Mouse (Mus musculus) Patski (cell line): ENCODE data around the gene Cd59a. TPM values are rescaled to one million over a fixed set of nuclear protein-coding genes. Genes with fewer than 3 reads are reported as not detected.
"Not testable (repeated sequence)": the region's sequence is repeated elsewhere in the genome, so short reads cannot be mapped to it uniquely, and the experiment has no call there.

Experiments
- ATAC-seq: fragments of 100-300 bp; one replicate; pipeline ENCODE4 v1.8.0; 2021
- CTCF ChIA-PET: fragments of 350-600 bp; sonication (Branson Sonifier 250); formaldehyde crosslinking; loops from one replicate; lab custom pipeline; 2022; ENCODE audit warnings: inconsistent platforms; lab: Charles Lee
- POLR2A ChIA-PET: fragments of 350-600 bp; sonication (Branson Sonifier 250); formaldehyde crosslinking; loops from one replicate; lab custom pipeline; 2022; ENCODE audit warnings: antibody characterized with exemption, inconsistent platforms; lab: Charles Lee
- DNase-seq: peaks from one replicate; pipeline ENCODE4 v3.0.0-alpha.2; 2011; ENCODE audit warnings: low read depth, low spot score
- H3K27me3 ChIP-seq: fragments of 371-371 bp; one replicate; pipeline ENCODE4 v1.5.1; 2021
- CTCF ChIP-seq: fragments of 100-300 bp; IDR thresholded peaks from one replicate; pipeline ENCODE4 v1.5.1; 2021
- in situ Hi-C: fragments of 300-500 bp; cut with MboI; formaldehyde crosslinking; loops from 3 replicates; pipeline ENCODE4 v1.11.1; 2018; ENCODE audit warnings: low pct_unique_long_range_greater_than_20kb, mixed read lengths
- polyA plus RNA-seq: library from polyadenylated mRNA; unstranded; gene quantifications from one replicate; pipeline ENCODE4 v1.2.3, GENCODE M21; 2021

The Cd59a gene
- polyA plus RNA-seq, 1 experiment from 2014 or later, result 89.8 TPM

DNA sequence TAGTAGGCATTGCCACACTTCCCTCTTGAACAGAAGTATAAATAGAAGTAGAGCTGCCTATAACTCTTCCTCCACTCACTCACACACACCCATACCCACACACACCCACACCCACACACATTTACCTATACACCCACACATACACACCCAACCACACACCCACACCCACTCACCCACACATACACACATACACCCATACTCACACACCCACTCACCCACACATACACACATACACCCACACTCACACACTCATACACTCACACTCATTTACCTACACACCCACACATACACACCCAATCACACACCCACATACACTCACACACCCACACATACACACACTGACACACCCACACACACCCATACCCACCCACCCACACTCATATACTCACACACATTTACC, 13.1 kb upstream of the Cd59a start:
- no peak for TF ChIP-seq CTCF
- in situ Hi-C loops, result no loop called here

DNA sequence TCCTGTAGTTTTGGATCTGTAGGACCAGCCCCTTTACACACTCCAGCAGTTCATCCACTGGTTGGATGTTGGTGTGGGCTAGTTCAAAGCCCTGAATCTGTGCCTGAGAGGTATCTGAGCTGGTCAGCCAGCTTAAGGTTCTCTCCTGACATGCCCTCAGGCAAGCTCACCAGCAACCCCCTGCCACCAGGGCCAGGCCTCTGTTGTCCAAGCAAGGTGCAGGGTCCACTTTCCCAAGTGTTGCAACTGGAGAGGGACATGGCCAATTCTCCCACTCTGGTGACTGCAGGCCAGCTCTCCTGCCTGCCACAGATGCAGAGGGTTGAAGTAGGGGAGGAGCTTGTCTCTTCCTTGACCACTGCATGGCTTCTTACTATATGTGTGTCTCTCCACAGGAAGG, 11.6 kb upstream of the Cd59a start:
- ATAC-seq, POLR2A ChIA-PET, in situ Hi-C loops, H3K27me3 ChIP-seq, CTCF ChIA-PET, DNase-seq: not testable (repeated sequence)

More for the DNA sequence above, 13.1 kb upstream of the Cd59a start:
- no peaks in the 10 kb centered on the region for H3K27me3 ChIP-seq
- ChIA-PET CTCF (no interaction called here), POLR2A (no interaction called here)
- DNase-seq (no peak), ATAC-seq (no peak)

DNA sequence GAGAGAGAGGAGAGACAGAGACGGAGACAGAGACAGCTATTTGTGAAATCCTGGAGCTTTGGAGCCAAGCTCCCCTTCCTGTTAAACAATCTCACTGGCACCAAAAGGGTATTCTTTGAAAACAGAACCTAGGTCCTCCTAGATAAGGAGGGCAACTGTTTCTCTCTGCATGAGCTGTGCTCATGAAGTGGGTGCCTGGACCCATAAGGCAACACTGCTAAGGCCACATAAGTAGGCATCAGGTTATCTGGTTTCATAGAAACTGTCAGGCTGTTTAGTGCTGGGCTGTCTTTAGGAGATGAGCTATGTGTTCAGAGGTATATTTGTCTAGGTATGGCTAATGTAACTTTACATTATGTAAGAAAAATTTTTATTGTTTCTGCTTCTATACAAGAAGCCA, 8.0 kb upstream of the Cd59a start:
- ATAC-seq, DNase-seq, CTCF ChIA-PET, in situ Hi-C loops, H3K27me3 ChIP-seq, POLR2A ChIA-PET: not testable (repeated sequence)

DNA sequence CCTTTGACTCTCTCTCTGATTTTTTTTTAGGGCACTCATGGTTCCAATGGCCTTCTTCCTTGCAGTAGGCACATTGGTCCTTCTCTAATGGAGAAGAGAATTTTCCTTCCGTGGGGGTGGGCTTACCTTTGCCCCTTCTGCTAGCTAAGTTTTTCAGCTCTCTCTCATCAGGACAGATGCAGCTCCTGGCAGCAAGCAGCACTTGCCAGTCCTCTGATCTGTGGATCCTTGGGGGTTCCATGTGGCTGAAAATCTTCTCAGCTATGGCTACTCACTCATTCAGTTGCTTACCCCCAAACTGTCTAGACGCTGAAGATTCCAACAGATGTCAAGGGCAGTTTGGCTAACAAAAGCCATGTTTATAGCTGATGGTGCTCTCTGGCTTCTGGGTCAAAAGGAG, 2.3 kb upstream of the Cd59a start:
- H3K27me3 ChIP-seq, result no peaks in the 10 kb centered on the region
- no peak for TF ChIP-seq CTCF
- ATAC-seq (no peak), DNase-seq (no peak)
- CTCF ChIA-PET, result no interaction called here
- in situ Hi-C loops, result no loop called here
- POLR2A ChIA-PET, result no interaction called here

DNA sequence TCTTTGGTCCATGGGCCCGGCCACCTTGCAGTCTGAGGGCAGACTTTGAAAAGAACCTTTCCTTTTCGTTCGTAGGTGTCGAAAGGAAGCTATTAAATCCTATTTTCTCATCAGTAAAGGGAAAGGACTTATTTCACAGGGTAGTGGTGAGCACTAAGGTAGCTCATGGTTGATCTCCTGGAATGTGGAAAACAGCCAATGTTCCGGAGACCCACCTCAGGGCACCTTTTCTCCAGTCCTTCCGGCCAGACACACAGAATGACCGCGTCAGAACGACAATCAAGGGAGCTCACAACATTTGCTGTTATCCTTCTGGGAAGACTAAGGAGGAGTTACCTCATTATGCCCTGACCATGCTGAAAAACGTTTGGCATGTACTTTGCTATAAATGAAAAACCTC, 655 bp downstream of the Cd59a start:
- ATAC-seq (peak; percentile 17), DNase-seq (no peak)
- in situ Hi-C loops, result no loop called here
- POLR2A ChIA-PET, result interaction anchor here (1.2 kb wide), 1 partner anchor 26 kb away, joined by 8 read pairs; the partner anchor contains the start of gene Cd59b
- no peaks in the 10 kb centered on the region for H3K27me3 ChIP-seq
- no peak for TF ChIP-seq CTCF
- CTCF ChIA-PET, result interaction anchor here (0.7 to 1.5 kb wide), 3 partner anchors 39 to 398 kb away, joined by 3 read pairs; no protein-coding TSS in a partner anchor

DNA sequence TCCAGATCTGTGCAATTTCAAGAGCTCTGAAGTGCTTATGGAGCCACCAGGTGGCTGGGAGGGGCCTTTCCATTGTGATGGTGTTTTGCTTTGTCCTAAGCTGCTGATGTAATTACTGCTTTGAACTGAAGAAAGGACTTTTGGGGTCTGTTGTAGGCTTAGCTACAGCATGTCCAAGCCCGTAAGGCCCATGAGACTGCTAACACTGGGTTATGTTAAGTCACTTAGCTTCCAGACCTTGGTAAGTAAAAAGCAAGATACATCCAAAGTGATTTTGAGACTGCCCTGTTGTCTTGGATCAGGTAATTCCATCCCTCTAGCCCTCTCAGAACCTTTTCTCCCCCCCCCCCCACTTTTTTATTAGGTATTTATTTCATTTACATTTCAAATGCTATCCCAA, 1.2 kb downstream of the Cd59a start:
- DNase-seq, H3K27me3 ChIP-seq, ATAC-seq, in situ Hi-C loops: not testable (repeated sequence)
- CTCF ChIA-PET, result interaction anchor here (1.5 kb wide), 1 partner anchor 398 kb away, joined by 3 read pairs; no protein-coding TSS in a partner anchor
- POLR2A ChIA-PET, result interaction anchor here (1.2 kb wide), 1 partner anchor 27 kb away, joined by 8 read pairs; the partner anchor contains the start of gene Cd59b

DNA sequence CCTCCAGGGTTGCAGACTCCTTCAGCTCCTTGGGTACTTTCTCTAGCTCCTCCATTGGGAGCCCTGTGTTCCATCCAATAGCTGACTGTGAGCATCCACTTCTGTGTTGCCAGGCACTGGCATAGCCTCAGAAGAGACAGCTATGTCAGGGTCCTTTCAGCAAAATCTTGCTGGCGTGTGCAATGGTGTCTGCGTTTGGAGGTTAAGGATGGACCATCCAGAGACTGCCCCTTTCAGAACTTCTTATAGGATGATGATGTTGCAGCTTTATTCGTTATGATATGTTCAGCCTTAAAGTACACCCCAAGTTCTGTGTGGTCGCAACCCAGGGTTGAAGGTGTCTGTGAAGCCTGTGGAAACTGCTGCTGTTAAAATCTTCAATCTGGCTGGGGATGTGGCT, 1.8 kb downstream of the Cd59a start:
- in situ Hi-C loops, POLR2A ChIA-PET, ATAC-seq, CTCF ChIA-PET, H3K27me3 ChIP-seq, DNase-seq: not testable (repeated sequence)

DNA sequence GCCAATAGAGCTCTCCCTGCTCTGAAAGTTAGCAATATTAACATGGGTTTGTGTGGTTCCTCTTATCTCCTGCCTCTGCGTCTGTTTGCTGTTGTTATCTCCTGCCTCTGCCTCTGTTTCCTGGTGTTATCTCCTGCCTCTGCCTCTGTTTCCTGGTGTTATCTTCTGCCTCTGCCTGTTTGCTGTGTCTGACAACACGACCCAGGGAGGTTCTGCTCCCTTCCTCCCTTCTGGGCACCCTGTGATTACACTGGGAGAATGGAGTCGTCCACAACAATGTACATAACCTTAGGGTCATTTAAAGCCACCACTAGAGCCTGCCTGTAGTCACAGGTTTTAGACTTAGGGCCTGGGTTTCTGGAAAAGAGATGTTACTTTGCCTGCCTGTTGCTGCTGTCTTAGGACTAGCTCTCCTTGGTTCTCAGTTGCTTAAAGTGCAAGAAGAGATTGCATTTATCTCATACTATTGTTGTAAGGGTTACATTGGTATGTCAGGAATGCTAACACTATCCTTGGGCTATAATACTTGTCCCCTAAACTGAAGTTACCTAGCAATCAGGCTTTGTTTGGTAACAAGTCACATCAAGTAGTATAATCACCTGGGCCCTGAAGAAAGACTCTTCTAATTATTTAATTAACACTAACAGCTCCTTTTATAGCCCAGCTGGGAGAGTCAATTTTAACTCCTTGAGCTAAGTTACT, 3.1 kb downstream of the Cd59a start:
- DNase-seq, result no peak
- ATAC-seq, result peak; percentile 67
- ChIA-PET POLR2A (no interaction called here), CTCF (interaction anchor here (1.1 kb wide), 1 partner anchor 24 kb away, joined by 3 read pairs; the partner anchor contains the start of gene A930018P22Rik)
- in situ Hi-C loops, result no loop called here
- TF ChIP-seq CTCF, result no peak
- no peaks in the 10 kb centered on the region for H3K27me3 ChIP-seq

DNA sequence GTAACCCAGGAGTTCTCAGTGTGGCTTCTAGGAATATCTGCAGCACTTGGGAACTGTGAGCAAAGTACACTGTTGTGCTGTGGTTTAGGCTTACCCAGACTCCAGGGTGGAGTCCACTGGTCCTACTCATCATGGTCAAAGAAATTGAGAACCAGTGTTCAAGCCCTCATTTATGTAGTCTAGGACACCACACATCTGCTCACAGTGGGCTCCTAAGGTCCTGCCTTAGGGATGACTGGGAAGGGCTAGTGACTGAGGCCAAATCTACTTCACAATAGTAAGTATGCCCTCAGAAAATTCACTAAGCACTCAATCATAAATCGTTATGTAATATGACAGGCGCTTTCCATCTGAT, 3.6 kb downstream of the Cd59a start:
- CTCF ChIA-PET, result interaction anchor here (1.1 kb wide), 1 partner anchor 23 kb away, joined by 3 read pairs; the partner anchor contains the start of gene A930018P22Rik
- no peaks in the 10 kb centered on the region for H3K27me3 ChIP-seq
- peak; percentile 11 for ATAC-seq
- in situ Hi-C loops, result no loop called here
- no peak for DNase-seq
- no peak for TF ChIP-seq CTCF
- POLR2A ChIA-PET, result no interaction called here

DNA sequence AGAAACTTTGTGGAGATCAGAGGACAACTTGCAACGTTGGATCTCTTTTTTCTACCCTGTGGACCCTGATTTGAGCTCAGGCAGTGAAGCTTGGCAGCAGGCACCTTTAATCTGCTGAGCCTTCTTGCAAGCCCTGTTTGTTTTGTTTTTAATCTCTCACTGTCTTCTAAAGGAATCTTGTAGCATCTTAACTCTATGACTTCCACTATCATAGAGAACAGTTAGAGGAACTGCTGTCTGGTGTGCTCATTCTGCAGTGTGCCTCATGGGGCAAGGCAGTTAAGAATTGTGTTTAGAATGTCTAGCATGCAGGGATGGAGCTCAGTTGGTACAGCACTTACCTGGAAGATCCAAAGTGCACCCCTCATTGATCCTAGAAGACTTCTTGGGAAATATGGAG, 4.3 kb downstream of the Cd59a start:
- DNase-seq (no peak), ATAC-seq (no peak)
- in situ Hi-C loops, result no loop called here
- TF ChIP-seq CTCF, result no peak
- ChIA-PET POLR2A (no interaction called here), CTCF (no interaction called here)
- no peaks in the 10 kb centered on the region for H3K27me3 ChIP-seq

DNA sequence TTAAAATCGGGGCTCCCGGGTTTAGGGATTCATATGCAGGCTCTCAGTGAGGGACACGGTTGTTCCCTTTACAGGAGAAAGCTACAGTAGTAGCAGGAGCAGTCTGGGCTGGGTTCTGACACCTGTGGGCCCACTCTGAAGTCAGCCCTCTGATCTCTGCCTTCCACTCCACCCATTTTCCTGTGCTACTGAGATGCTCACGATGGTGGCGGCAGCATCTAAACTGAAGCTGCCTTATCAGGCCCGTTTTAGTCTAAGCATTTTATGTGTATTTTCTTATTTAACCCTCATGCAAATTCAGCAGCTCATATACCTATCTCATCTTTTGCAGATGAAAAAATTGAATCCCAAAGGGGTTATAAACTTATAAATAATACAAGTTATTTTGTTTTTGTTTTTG, 9.2 kb downstream of the Cd59a start:
- POLR2A ChIA-PET, result no interaction called here
- CTCF ChIA-PET, result interaction anchor here (1.3 to 1.5 kb wide), 2 partner anchors 14 to 18 kb away, joined by 3 to 5 read pairs; partner anchors contain the start of gene A930018P22Rik
- in situ Hi-C loops, result no loop called here
- TF ChIP-seq CTCF, result no peak
- no peaks in the 10 kb centered on the region for H3K27me3 ChIP-seq
- ATAC-seq, result no peak
- DNase-seq, result no peak

DNA sequence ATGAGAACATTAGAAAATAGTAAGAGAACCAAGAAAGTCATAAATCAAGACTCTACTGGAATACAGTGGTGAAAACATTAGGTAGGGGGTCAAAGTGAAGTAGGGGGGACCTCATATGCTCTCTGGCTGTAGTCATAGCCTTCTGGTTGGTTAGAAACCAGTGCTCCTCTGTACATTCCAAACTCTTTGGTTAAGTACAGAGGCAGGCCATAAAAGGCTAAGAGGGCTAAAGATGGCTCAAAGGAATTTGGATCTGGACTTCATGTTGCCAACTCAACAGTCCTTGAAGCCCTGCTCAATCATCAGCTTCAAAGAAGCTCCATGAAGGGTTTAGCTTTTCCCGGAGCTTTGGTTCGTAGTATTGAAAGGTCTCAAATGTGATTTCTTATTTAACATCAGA, 13.4 kb downstream of the Cd59a start:
- in situ Hi-C loops, H3K27me3 ChIP-seq, CTCF ChIA-PET, POLR2A ChIA-PET, DNase-seq: not testable (repeated sequence)
- ATAC-seq, result peak; percentile 65
